Mouse (Mus musculus) embryonic facial prominence, embryonic 14.5 days (tissue): ENCODE results near the gene Acaa1a. TPM values are rescaled to one million over a fixed set of nuclear protein-coding genes. Genes with fewer than 3 reads are reported as not detected.

ENCODE experiments used
- ATAC-seq: fragments of 200-750 bp; cut with Nextera tagmentation; 2 replicates; pipeline ENCODE4 v1.8.0; 2017; ENCODE audit warnings: low read depth, moderate number of reproducible peaks, moderate TSS enrichment
- DNase-seq: peaks from one replicate; pipeline ENCODE4 v3.0.0-alpha.2; 2015; ENCODE audit warnings: low spot score
- H3K27ac ChIP-seq: fragments of 300-500 bp; sonication (generic); replicated peaks from 2 replicates; pipeline ENCODE4 v1.5.1; 2014; ENCODE audit warnings: low read depth, mild to moderate bottlenecking, low read length, moderate library complexity
- H3K27me3 ChIP-seq: fragments of 300-500 bp; sonication (generic); replicated peaks from 2 replicates; pipeline ENCODE4 v1.6.1; 2014; ENCODE audit warnings: low read length; ENCODE audit not compliant: control insufficient read depth, insufficient read depth
- H3K36me3 ChIP-seq: fragments of 300-500 bp; sonication (generic); 2 replicates; pipeline ENCODE4 v1.6.1; 2014; ENCODE audit warnings: low read length, mixed read lengths; ENCODE audit not compliant: control insufficient read depth, insufficient read depth
- H3K4me1 ChIP-seq: fragments of 300-500 bp; sonication (generic); 2 replicates; pipeline ENCODE4 v1.6.1; 2014; ENCODE audit warnings: antibody characterized with exemption, low read length; ENCODE audit not compliant: control insufficient read depth, insufficient read depth
- H3K4me2 ChIP-seq: fragments of 300-500 bp; sonication (generic); 2 replicates; pipeline ENCODE4 v1.6.1; 2014; ENCODE audit warnings: low read depth, mild to moderate bottlenecking, low read length, moderate library complexity, mixed read lengths
- H3K4me3 ChIP-seq: fragments of 300-500 bp; sonication (generic); 2 replicates; pipeline ENCODE4 v1.5.1; 2014; ENCODE audit warnings: low read depth, mild to moderate bottlenecking, low read length
- H3K9ac ChIP-seq: fragments of 300-500 bp; sonication (generic); 2 replicates; pipeline ENCODE4 v1.6.1; 2014; ENCODE audit warnings: low read depth, mild to moderate bottlenecking, low read length, moderate library complexity, mixed read lengths
- H3K9me3 ChIP-seq: fragments of 300-500 bp; sonication (generic); 2 replicates; pipeline ENCODE4 v1.6.1; 2016; ENCODE audit warnings: low read length; ENCODE audit not compliant: control insufficient read depth
- WGBS: fragments of 180-500 bp; shearing (Covaris S2); extraction: QIAGEN DNeasy Blood & Tissue Kit; methylation state at CpG from one replicate; pipeline ENCODE4 v1.1.7; 2014; 5-methylcytosine and 5-hydroxymethylcytosine counted together
- polyA plus RNA-seq: library from polyadenylated mRNA; unstranded; fragments of >200 nt; fragmentation: Nextera tagmentation; extraction: Ambion mirVana; gene quantifications from 2 replicates; pipeline ENCODE4 v1.2.1, GENCODE M21; 2014

Acaa1a gene
- polyA plus RNA-seq, 1 experiment from 2014 or later: 83.8 TPM

DNA sequence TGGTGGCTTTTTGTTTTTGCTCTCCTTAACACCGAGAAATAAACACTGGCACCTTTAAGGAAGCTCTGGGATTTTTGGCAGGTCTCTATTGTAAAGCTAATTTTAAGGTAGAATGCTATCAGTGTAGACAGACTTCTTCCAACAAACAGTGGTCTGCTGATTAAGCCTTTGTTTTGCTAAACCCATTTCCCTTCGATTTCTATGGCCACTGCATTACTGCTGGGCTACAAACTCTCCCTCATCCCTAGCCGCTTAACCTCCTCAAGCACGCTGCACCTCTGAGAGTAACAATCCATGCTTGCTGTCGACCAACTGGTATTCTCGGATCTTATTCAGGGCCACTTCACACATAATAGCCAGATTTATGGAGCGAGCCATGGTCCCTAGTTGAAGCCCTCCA, 18.5 kb upstream of the Acaa1a start:
- no peak for DNase-seq
- Histone ChIP-seq H3K4me2 (peak overlapping the region; percentile 98), H3K27ac (no peak overlapping the region), H3K4me3 (peak overlapping the region; percentile 90), H3K4me1 (peaks cover 20% of the 10 kb centered on the region), H3K36me3 (no peaks in the 10 kb centered on the region), H3K9me3 (no peaks in the 10 kb centered on the region), H3K27me3 (no peaks in the 10 kb centered on the region), H3K9ac (peak overlapping the region; percentile 85)
- ATAC-seq: no peak
- 18% methylated on average over 7 of the region's 7 CpGs for WGBS

DNA sequence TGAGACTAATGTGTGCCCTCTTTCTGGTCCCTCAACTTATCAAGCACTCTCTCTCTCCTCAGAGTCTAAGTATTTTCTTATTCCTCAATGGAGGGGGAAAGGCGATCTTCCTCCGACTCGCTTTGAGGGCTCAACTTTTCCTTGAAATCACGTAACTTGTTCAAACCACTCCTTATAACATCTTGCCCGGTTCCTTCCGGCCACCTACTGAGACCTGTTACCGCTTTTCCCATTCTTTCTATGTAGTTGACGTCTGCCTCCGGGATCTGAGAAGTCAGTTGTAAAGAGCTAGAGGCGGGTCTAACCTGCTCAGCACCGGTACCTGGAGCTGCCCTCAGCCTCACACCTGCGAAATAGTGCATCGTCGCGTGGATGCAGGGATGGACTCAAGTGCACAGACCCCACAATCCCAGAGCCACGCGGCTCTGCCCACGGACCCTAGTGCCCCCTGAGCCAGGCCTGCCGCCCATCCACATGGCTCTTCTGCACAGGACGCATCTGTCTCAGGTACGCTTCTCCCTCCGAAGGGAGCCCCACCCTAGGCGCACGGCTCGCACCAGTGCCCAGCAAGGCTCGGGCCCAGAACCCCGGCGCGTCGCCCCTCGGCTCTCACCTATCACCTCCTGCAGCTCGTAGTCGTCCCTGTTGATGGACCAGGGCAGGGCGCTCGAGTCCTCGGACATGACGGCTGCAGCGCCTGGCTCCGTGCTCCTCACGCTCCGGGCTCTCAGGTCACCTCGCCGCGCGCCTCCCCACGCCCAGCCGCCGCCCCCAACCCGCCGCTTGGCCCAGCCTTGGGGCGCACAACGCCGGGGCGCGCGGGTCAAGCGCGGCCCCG, 17.9 kb upstream of the Acaa1a start:
- Histone ChIP-seq H3K9me3 (no peaks in the 10 kb centered on the region), H3K4me3 (peak overlapping the region; percentile 90), H3K27ac (peak overlapping the region; percentile 87), H3K9ac (peak overlapping the region; percentile 85), H3K36me3 (no peaks in the 10 kb centered on the region), H3K4me2 (peak overlapping the region; percentile 98), H3K4me1 (peaks cover 20% of the 10 kb centered on the region), H3K27me3 (no peaks in the 10 kb centered on the region)
- DNase-seq (peak; percentile 22), ATAC-seq (peak; percentile 10; the same call in 1 of the 2 replicates)
- under 1% methylated on average over 40 of the region's 59 CpGs for WGBS

DNA sequence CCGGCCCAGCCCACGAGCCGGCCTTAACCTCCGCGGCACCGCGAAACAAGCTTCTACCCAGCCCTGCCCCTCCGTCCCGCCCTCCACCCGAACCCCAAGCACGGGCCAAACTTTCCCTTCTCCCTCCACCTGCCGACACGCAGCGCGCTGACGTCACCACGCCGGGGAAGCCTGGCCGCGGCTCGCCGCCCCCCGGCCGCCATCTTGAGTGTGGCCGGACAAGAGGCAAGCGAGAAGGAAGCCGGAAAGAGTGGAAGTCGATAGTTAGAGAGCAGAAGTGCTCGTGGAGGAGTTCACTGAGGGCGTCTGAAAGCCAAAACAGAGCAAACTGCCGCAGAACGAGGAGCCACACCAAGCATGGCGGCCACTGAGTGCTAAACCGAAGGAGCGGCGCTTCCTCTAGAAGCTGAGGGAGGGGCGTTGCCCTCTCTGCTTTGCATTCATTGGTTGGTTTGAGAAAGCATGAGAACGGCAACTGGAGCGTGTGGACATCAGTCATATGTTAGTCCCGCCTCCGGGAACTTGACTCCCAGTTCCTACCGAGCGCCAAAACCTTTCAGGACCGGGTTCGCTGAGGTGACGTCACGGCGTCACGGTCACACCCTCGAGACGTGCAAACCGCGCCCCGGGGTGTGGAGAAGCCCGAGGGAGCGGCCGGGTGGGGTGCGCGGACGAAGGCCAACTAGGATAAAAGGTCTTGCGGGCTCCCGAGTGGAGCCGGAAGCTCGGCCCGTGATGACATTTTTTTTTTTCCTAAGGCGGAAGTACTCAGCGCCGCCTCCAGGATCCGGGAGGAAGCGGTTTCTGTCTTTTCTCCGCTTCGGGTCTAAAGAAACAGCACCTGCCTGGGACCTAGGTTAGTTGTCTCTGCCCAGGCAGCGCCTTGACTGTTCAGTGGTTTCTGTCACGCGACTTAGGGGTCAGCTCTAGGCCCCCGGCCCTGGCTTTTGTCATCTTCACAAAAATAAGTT, 16.9 kb upstream of the Acaa1a start, which contains the start of gene Oxsr1:
Oxsr1 (minus strand) TSS at position 139 of the 971 bp plus-strand sequence.
- Histone ChIP-seq H3K36me3 (no peaks in the 10 kb centered on the region), H3K4me3 (peak within 1 kb of the TSS; percentile 90), H3K4me2 (peak within 1 kb of the TSS; percentile 98), H3K4me1 (peaks cover 20% of the 10 kb centered on the region), H3K27me3 (no peaks in the 10 kb centered on the region), H3K27ac (peak within 1 kb of the TSS; percentile 87), H3K9me3 (no peaks in the 10 kb centered on the region), H3K9ac (peak within 1 kb of the TSS; percentile 85)
- DNase-seq (peak; percentile 99), ATAC-seq (peak; percentile 98)
- 1% methylated on average over 68 of the region's 76 CpGs for WGBS

DNA sequence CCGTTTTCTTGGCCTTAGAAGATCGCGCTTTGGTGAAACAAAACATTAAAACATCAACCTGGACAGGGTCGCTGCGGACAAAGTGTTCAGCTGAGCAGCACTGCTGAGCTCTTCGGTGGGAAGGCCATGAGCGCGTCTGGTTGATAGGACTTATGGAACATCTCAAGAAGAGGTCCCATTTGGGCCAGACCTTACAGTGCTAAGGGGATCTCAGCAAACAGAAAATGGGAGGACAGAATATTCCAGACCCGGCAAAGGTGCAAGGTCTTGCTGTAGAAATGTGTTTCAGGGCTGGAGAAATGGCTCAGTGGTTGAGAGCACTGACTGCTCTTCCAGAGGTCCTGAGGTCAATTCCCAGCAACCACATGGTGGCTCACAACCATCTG, 16.2 kb upstream of the Acaa1a start:
- H3K9ac ChIP-seq: peak overlapping the region; percentile 85
- WGBS: 6% methylated on average over 9 of the region's 9 CpGs
- H3K4me3 ChIP-seq: peak overlapping the region; percentile 90

DNA sequence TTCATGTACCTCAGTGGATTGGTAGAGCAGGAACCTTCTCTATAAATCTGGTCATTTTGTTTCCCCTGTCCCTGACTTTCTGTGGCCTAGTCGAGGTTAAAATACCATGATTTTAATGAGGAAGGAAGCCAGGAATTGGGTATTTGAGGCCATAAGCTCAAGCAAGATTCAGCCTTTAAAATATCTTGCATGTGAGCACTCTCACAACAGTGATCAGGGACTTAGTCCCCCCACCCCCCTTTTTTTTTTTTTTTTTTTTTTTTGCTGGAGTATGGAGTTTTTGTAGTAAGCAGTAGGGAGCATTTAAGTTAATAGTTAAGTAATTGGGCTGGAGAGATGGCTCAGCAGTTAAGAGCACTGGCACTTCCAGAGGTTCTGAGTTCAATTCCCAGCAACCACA, 15.3 kb upstream of the Acaa1a start:
- Histone ChIP-seq H3K4me1 (peaks cover 20% of the 10 kb centered on the region), H3K9ac (no peak overlapping the region), H3K4me2 (no peak overlapping the region), H3K36me3 (no peaks in the 10 kb centered on the region), H3K9me3 (no peaks in the 10 kb centered on the region), H3K4me3 (no peak overlapping the region), H3K27ac (no peak overlapping the region), H3K27me3 (no peaks in the 10 kb centered on the region)
- DNase-seq (no peak), ATAC-seq (no peak)
- WGBS: 86% methylated on average over 1 of the region's 1 CpGs

More for the DNA sequence above, 16.2 kb upstream of the Acaa1a start:
- H3K9me3 ChIP-seq: no peaks in the 10 kb centered on the region
- H3K27me3 ChIP-seq: no peaks in the 10 kb centered on the region
- H3K4me1 ChIP-seq: peaks cover 20% of the 10 kb centered on the region
- peak overlapping the region; percentile 87 for H3K27ac ChIP-seq
- ATAC-seq (no peak), DNase-seq (no peak)
- no peaks in the 10 kb centered on the region for H3K36me3 ChIP-seq
- H3K4me2 ChIP-seq: peak overlapping the region; percentile 98

DNA sequence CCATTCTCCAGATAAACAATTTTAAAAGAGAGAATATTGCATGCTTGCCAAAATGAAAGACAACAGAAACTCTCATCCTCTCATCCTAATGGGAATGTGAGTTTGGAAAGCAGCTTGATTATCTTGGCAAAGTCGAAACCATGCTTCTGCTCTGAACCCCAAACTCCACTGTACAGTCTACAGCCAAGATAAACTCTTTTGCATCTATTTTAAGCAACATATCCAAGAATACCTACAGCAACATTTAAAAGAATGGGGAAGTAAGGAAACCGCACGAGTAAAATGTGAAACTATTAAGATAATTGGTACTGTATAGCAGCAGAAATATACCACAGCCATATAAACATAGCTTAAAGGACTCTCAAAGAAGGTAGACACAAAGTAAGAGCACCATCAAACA, 11.0 kb upstream of the Acaa1a start:
- Histone ChIP-seq H3K9me3 (no peaks in the 10 kb centered on the region), H3K9ac (no peak overlapping the region), H3K4me1 (no peaks in the 10 kb centered on the region), H3K36me3 (no peaks in the 10 kb centered on the region), H3K27me3 (no peaks in the 10 kb centered on the region), H3K4me2 (no peak overlapping the region), H3K27ac (no peak overlapping the region), H3K4me3 (no peak overlapping the region)
- 73% methylated on average over 3 of the region's 3 CpGs for WGBS
- peak; percentile 22 for DNase-seq
- no peak for ATAC-seq

DNA sequence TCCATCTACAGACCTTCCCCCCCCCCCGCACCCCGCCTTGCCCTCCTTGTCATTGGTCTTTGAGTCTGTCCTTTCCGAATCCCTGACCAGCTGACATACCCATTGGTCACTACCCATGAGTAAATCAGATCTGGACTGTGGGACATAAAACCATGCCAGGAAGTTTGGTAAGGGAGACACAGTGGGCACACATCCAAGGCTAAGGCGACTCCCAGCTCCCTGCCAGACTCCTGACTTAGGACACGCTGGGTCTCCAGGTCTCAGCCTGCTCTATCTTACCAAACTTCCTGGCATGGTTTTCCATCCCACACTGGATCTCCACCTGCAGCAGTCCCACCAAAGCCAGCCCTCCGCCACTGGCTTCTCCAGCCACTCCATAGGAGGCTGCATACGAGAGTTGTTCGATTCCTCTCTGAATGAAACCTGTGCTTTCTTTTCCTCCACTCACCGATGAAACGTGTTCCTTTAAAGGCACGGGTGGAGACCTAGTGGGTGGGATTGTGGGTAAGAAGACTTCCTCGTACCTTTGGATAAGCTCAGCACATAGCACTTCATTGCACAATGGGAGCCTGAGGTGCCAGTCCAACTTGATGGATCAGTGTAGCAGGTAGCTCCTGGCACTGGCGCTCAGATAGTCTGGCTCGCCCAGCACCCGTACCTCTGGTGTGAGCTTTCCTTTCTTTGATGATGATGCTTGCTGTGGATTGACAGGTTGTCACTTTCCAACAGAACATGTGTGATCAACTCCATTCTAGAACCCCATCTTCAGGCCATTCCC, 9.1 kb upstream of the Acaa1a start:
- Histone ChIP-seq H3K27ac (no peak overlapping the region), H3K27me3 (no peaks in the 10 kb centered on the region), H3K9ac (no peak overlapping the region), H3K4me1 (no peaks in the 10 kb centered on the region), H3K36me3 (no peaks in the 10 kb centered on the region), H3K4me3 (no peak overlapping the region), H3K4me2 (no peak overlapping the region), H3K9me3 (no peaks in the 10 kb centered on the region)
- ATAC-seq (no peak), DNase-seq (peak; percentile 31)
- whole genome bisulfite sequencing: 85% methylated on average over 15 of the region's 15 CpGs

DNA sequence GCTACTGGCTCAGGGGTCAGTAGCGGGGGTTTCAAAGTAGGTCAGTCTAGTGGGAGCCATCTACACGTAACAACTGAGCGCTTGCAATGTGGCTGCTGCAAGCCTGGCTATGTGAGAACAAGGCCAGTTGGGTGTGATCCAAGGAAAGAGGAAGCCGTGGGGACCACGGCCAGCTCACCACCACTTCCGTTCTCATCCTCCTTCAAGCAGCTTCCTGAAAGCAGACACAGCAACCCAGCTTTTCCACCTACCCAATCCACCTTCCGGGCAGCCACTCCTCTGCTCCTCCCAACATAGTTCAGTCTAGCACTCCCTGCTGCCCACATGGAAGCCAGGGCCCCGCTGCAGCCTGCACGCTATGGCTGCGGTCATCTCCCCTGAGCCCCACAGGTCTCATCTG, 5.2 kb upstream of the Acaa1a start:
- Histone ChIP-seq H3K27me3 (no peaks in the 10 kb centered on the region), H3K36me3 (no peaks in the 10 kb centered on the region), H3K4me1 (no peaks in the 10 kb centered on the region), H3K27ac (no peak overlapping the region), H3K9ac (no peak overlapping the region), H3K4me3 (no peak overlapping the region), H3K9me3 (no peaks in the 10 kb centered on the region), H3K4me2 (no peak overlapping the region)
- 0 out of 2 replicates have a peak, but pooled peaks have one; percentile 30 for ATAC-seq
- peak; percentile 24 for DNase-seq
- WGBS: 49% methylated on average over 10 of the region's 10 CpGs
